Mouse (Mus musculus) kidney, embryonic 14.5 days (tissue): ENCODE measurements around the gene Pex19. TPM values are rescaled to one million over a fixed set of nuclear protein-coding genes. Genes with fewer than 3 reads are reported as not detected.

ENCODE experiments used
- ATAC-seq: fragments of 200-750 bp; cut with Nextera tagmentation; 2 replicates; pipeline ENCODE4 v1.8.0; 2017; ENCODE audit warnings: moderate number of reproducible peaks, mild to moderate bottlenecking, moderate TSS enrichment, moderate library complexity; ENCODE audit not compliant: low FRiP score, low TSS enrichment
- H3K27ac ChIP-seq: fragments of 300-500 bp; sonication (generic); 2 replicates; pipeline ENCODE4 v1.5.1; 2014; ENCODE audit warnings: low read depth, mild to moderate bottlenecking, low read length, moderate library complexity, mixed read lengths
- H3K27me3 ChIP-seq: fragments of 300-500 bp; sonication (generic); 2 replicates; pipeline ENCODE4 v1.6.1; 2014; ENCODE audit warnings: mild to moderate bottlenecking, low read length; ENCODE audit not compliant: control insufficient read depth, insufficient read depth
- H3K36me3 ChIP-seq: fragments of 300-500 bp; sonication (generic); 2 replicates; pipeline ENCODE4 v1.6.1; 2014; ENCODE audit warnings: low read length, mixed read lengths; ENCODE audit not compliant: control insufficient read depth, insufficient read depth
- H3K4me1 ChIP-seq: fragments of 300-500 bp; sonication (generic); 2 replicates; pipeline ENCODE4 v1.6.1; 2014; ENCODE audit warnings: low read length, mixed read lengths; ENCODE audit not compliant: control insufficient read depth, insufficient read depth
- H3K4me2 ChIP-seq: fragments of 300-500 bp; sonication (generic); replicated peaks from 2 replicates; pipeline ENCODE4 v1.6.1; 2014; ENCODE audit warnings: low read depth, mild to moderate bottlenecking, low read length
- H3K4me3 ChIP-seq: fragments of 300-500 bp; sonication (generic); 2 replicates; pipeline ENCODE4 v1.5.1; 2014; ENCODE audit warnings: mild to moderate bottlenecking, low read length
- H3K9ac ChIP-seq: fragments of 300-500 bp; sonication (generic); 2 replicates; pipeline ENCODE4 v1.6.1; 2014; ENCODE audit warnings: low read depth, mild to moderate bottlenecking, low read length, moderate library complexity
- H3K9me3 ChIP-seq: fragments of 300-500 bp; sonication (generic); 2 replicates; pipeline ENCODE4 v1.6.1; 2016; ENCODE audit warnings: low read length; ENCODE audit not compliant: control insufficient read depth
- WGBS: fragments of 180-500 bp; shearing (Covaris S2); extraction: QIAGEN DNeasy Blood & Tissue Kit; methylation state at CpG from one replicate; pipeline ENCODE4 v1.1.7; 2014; 5-methylcytosine and 5-hydroxymethylcytosine counted together
- polyA plus RNA-seq: library from polyadenylated mRNA; unstranded; fragments of >200 nt; fragmentation: Nextera tagmentation; extraction: Ambion mirVana; gene quantifications from 2 replicates; pipeline ENCODE4 v1.2.1, GENCODE M21; 2014

Gene Pex19
- polyA plus RNA-seq, 1 experiment from 2014 or later, result 138 TPM

DNA sequence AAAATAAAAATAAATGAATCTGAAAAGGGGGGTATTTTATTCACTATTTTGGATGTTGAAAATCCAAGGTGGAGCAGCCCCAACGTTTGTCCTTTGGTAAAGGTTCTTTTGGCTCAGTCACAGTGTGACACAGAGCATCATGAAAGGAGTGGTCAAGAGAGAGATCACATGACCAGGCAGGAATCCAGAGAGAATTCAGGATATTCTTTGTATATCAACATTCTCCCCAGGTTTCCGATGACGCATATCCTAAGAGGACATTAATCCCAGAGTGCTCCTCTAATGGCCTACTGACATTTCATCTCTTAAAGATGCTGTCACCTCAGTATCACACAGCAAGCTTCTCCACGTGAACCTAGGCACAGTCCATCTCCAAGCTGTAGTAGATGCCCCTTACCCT, 22.9 kb upstream of the Pex19 start:
- ATAC-seq, result no peak
- H3K4me3 ChIP-seq, result no peak overlapping the region
- H3K27me3 ChIP-seq, result no peaks in the 10 kb centered on the region
- 86% methylated on average over 4 of the region's 4 CpGs for WGBS
- H3K9ac ChIP-seq, result no peak overlapping the region
- no peaks in the 10 kb centered on the region for H3K9me3 ChIP-seq
- H3K4me2 ChIP-seq, result no peak overlapping the region
- H3K27ac ChIP-seq, result no peak overlapping the region
- peaks cover 90% of the 10 kb centered on the region for H3K36me3 ChIP-seq
- H3K4me1 ChIP-seq, result no peaks in the 10 kb centered on the region

DNA sequence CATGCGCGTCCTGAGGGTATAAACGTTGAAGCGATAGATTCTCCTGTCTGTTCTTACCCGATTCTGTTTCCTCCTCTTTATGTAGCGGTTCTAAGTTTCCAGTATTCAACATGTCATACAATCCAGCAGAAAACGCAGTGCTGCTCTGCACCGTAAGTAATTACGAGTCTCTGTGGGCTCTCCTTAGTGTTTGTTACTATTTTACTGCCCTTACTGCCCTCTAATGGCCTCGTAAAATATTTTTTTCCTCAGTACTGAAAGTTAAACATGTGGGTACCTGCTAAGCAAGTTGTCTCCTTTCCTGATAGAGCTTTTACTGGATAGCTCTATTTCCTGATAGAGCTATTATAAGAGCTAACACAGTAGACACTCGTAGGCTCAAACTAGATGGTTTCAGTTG, 21.5 kb upstream of the Pex19 start:
- Histone ChIP-seq H3K9ac (no peak overlapping the region), H3K9me3 (no peaks in the 10 kb centered on the region), H3K4me1 (no peaks in the 10 kb centered on the region), H3K4me2 (no peak overlapping the region), H3K27me3 (no peaks in the 10 kb centered on the region), H3K27ac (no peak overlapping the region), H3K36me3 (peaks cover 93% of the 10 kb centered on the region), H3K4me3 (no peak overlapping the region)
- WGBS, result 78% methylated on average over 11 of the region's 11 CpGs
- ATAC-seq, result no peak

DNA sequence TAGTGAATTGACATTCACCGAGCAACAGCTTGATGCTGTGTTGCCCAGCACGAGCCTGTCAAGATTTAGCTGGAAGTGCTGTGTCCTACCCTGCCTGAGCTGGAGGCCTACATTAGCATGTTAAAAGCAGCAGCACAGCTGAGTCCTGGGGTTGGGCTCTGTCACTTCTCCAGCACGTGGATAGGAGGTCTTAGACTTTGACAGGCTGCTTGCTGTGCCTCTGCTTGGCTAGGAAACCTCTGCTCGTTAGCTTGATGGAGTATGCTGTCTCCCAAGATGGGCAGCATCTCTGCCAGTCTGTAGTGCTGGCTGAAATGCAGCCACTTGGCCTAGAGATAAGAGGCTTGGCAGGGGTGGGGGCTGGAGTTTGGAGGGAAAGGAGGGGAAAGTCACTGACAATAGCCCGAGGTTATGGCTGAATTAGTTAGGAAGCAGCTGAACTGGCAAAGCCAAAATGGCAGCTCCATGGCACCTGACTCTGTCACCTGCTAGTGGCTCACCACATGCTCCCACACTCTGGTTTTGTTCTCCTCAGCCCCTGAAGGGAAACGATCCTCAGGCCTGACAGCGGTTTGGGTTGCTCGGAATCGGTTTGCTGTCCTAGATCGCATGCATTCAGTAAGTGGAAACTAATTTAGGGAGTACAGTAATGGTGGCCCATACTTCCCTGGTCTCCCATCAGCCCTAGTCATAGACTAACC, 18.6 kb upstream of the Pex19 start:
- Histone ChIP-seq H3K27me3 (no peaks in the 10 kb centered on the region), H3K27ac (no peak overlapping the region), H3K4me2 (no peak overlapping the region), H3K9ac (no peak overlapping the region), H3K4me1 (no peaks in the 10 kb centered on the region), H3K9me3 (no peaks in the 10 kb centered on the region), H3K36me3 (peaks cover 96% of the 10 kb centered on the region), H3K4me3 (no peak overlapping the region)
- WGBS, result 82% methylated on average over 10 of the region's 10 CpGs
- no peak for ATAC-seq

DNA sequence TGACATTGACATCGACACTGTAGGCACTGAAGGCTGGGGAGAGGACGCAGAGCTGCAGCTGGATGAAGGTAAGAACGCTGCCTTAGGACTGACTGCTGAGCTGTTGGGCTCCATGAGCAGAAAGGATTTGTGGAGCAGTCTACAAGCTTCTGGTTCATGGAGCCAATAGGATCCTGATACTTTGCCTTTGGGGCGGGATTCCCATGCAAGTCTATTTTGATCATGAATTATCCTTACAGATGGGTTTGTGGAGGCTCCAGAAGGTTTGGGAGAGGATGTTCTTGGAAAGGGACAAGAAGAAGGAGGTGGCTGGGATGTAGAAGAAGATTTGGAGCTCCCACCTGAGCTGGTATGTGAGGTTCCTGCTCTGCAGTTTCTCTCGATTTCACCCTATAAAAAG, 9.6 kb upstream of the Pex19 start:
- no peaks in the 10 kb centered on the region for H3K9me3 ChIP-seq
- peaks cover 98% of the 10 kb centered on the region for H3K36me3 ChIP-seq
- no peaks in the 10 kb centered on the region for H3K4me1 ChIP-seq
- no peak overlapping the region for H3K4me3 ChIP-seq
- H3K27ac ChIP-seq, result no peak overlapping the region
- WGBS, result 95% methylated on average over 5 of the region's 5 CpGs
- no peaks in the 10 kb centered on the region for H3K27me3 ChIP-seq
- ATAC-seq, result no peak
- H3K9ac ChIP-seq, result no peak overlapping the region
- no peak overlapping the region for H3K4me2 ChIP-seq

DNA sequence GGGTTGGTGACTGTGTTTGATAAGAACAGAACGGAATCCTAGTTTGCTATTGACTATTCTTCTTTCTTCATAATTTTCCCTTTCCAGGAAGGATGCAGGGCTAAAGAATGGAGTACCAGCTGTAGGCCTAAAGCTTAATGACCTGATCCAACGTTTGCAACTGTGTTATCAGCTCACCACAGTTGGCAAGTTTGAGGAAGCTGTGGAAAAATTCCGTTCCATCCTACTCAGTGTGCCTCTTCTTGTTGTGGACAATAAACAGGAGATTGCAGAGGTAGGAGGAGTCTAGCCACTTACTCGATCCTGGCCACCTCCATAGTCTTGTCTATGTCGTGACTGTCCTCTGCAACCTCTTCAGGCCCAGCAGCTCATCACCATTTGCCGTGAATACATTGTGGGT, 7.5 kb upstream of the Pex19 start:
- Histone ChIP-seq H3K4me1 (no peaks in the 10 kb centered on the region), H3K4me3 (no peak overlapping the region), H3K9ac (no peak overlapping the region), H3K36me3 (peaks cover 95% of the 10 kb centered on the region), H3K4me2 (no peak overlapping the region), H3K9me3 (no peaks in the 10 kb centered on the region), H3K27ac (no peak overlapping the region), H3K27me3 (no peaks in the 10 kb centered on the region)
- 82% methylated on average over 6 of the region's 6 CpGs for WGBS
- no peak for ATAC-seq

DNA sequence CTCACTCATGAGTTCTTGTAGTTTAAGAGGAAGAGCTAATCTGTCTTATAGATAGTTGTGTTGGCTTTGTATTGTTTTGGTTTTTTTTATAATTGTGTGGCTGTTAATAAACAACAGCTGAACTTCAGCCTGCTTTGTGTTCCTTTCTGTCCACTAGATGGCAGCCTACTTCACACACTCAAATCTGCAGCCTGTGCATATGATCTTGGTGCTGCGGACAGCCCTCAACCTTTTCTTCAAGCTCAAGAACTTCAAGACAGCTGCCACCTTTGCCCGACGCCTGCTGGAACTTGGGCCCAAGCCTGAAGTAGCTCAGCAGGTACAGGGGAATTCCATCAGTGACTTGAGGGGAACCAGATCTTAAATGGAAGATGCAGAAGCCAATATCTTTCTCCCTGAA, 6.8 kb upstream of the Pex19 start:
- Histone ChIP-seq H3K27ac (no peak overlapping the region), H3K27me3 (no peaks in the 10 kb centered on the region), H3K9me3 (no peaks in the 10 kb centered on the region), H3K36me3 (peaks cover 88% of the 10 kb centered on the region), H3K4me3 (no peak overlapping the region), H3K9ac (no peak overlapping the region), H3K4me1 (no peaks in the 10 kb centered on the region), H3K4me2 (no peak overlapping the region)
- 60% methylated on average over 3 of the region's 3 CpGs for WGBS
- no peak for ATAC-seq

DNA sequence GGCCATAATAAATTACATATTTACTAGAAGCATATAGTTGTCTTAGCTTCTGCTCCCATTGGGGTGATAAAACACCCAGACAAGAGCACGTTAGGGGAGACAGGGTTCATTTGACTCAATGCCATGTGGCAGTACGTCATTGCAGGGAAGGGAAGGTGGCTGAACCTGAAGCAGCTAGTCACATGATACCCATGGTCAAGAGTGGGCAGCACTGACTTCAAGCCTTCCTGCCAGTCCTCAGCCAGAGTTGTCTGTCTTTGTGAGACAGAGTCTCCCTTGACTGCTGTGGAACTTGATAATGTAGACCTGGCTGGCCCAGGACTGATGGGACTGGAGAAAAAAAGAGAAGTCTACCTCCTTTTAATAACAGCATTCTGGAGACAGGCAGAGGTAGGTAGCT, 3.9 kb upstream of the Pex19 start:
- WGBS, result 67% methylated on average over 2 of the region's 2 CpGs
- ATAC-seq, result no peak
- H3K9ac ChIP-seq, result no peak overlapping the region
- peaks cover 5% of the 10 kb centered on the region for H3K4me1 ChIP-seq
- no peaks in the 10 kb centered on the region for H3K27me3 ChIP-seq
- H3K9me3 ChIP-seq, result no peaks in the 10 kb centered on the region
- H3K27ac ChIP-seq, result no peak overlapping the region
- peaks cover 59% of the 10 kb centered on the region for H3K36me3 ChIP-seq
- no peak overlapping the region for H3K4me3 ChIP-seq
- no peak overlapping the region for H3K4me2 ChIP-seq

DNA sequence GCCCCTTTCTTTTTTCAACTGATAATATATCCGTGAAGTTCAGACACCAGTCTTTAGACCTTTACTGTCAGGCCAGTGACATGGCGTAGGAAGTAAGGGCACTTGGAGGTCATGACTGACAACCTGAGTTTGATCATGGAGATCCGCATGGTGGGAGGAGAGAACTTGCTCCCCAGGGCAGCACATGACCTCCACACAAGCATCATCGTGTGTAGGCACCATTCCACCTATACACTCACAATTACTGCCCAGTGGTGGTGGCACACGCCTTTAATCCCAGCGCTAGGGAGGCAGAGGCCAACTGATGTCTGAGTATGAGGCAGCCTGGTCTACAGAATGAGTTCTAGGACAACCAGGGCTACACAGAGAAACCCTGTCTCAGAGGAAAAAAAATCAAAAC, 2.0 kb upstream of the Pex19 start:
- Histone ChIP-seq H3K4me3 (no peak overlapping the region), H3K27me3 (no peaks in the 10 kb centered on the region), H3K27ac (no peak overlapping the region), H3K36me3 (peaks cover 50% of the 10 kb centered on the region), H3K4me1 (peaks cover 7% of the 10 kb centered on the region), H3K9me3 (no peaks in the 10 kb centered on the region), H3K4me2 (no peak overlapping the region), H3K9ac (no peak overlapping the region)
- no peak for ATAC-seq
- WGBS, result 79% methylated on average over 6 of the region's 6 CpGs

DNA sequence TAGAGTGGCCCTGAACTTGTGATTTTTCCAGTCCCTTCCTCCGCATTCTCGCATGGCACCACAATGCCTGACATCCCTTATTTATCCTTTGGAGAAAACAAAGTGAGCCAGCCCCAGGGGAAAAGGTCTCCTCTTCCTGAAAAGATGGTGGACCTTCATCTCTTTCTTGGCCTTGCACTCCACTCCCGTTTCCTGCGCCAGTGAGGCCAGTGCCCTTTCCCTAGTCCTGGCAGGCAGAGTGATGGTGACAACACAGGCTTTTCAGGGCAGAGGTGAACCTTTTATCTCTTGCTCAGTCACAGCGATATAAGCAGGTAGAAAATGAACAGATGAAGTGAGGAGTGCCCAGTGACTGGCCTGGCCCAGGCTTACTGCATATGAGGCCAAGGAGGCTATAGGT, 932 bp downstream of the Pex19 start:
- Histone ChIP-seq H3K4me2 (peak overlapping the region; percentile 71), H3K4me1 (peaks cover 7% of the 10 kb centered on the region), H3K36me3 (peaks cover 48% of the 10 kb centered on the region), H3K9ac (peak overlapping the region; percentile 90), H3K9me3 (no peaks in the 10 kb centered on the region), H3K4me3 (peak overlapping the region; percentile 94), H3K27ac (no peak overlapping the region), H3K27me3 (no peaks in the 10 kb centered on the region)
- WGBS, result 33% methylated on average over 5 of the region's 5 CpGs
- ATAC-seq, result no peak
